Mouse (Mus musculus): ENCODE measurements around the gene Il17rb. TPM values are rescaled to one million over a fixed set of nuclear protein-coding genes. Genes with fewer than 3 reads are reported as not detected.

Gene Il17rb
- total RNA-seq, 2 experiments from 2014 or later, result 1.1 to 1.2 TPM

DNA sequence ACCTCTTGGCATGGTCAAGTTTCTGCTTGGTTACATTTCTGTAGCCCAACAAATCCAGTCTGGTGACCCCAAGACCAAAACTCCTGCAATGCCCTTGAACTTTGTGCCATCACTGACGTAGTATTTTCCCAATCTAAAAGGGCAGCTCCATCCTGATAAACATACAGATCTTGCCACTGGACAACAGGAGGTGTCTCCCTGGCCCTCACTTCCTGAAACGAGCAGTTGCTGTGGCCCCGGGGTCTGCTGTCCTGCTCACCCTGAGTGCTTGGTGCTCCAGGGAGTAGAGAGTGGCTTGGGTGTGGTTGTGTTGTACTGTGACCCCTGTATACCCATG lies 9.3 kb downstream of the Il17rb start:
- DNase-seq (ENCODE audit: low spot score in 2 of 2), result no peak

DNA sequence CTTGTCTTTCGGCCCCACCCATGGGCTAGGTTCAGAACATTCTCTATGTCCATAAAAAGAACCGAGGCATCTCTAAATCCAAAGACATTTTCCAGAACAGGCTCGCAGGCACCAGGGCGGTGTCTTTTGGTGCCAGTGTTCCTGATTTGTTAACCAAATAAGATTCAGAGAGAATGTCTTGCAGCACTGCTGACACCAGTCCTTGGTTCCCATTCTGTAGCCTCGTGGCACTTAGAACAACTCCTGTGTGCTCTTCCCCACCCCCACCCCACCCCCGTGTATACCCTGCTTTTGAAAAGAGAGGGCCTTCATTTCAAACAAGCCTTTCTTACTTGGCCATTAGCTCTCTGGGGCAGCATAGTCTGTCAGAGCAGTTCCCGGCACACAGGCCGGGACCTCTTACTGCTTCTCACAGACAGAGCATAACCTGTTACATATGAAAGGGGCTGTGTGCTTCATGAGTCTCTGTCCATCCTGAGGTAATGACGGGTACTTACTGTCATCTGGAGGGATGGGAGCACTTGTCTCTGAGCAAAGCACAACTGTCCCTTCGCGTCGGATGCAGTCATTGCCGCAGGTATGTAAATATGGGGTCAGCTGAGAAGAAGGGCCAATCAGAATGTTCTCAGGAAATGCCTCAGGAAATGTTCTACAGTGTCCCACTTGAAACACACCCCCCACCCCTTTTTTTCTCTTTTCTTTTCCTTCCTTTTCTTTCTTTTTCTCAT lies 9.8 kb downstream of the Il17rb start:
- Histone ChIP-seq H3K4me3 (no peak overlapping the region), H3K27ac (no peak overlapping the region)
- TF ChIP-seq CTCF (conservative IDR thresholded peaks at IDR 0.05), result no peak
- DNase-seq (ENCODE audit: low spot score in 2 of 2), result no peak

More for the DNA sequence above, 9.3 kb downstream of the Il17rb start:
- no peak for TF ChIP-seq CTCF (conservative IDR thresholded peaks at IDR 0.05)
- H3K4me3 ChIP-seq, result no peak overlapping the region
- no peak overlapping the region for H3K27ac ChIP-seq

DNA sequence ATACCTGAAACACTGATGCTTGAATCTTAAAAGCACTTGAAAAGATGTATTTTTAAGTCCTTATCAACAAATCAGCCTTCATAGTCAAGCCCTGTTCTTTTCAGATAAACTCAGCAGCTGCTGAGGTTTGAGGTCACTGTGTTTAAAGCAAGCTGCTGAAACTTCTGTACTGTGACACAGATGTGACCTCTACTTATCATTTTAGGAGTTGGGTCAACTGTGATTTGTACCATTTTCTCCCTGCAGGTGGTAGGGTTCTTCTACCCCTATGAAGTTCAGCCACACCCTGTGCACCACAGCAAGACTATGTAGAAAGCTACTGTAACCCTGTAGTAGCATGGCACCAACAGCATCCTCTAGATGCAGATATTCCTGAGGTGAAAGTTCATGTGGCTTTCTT lies 11.4 kb downstream of the Il17rb start:
- no peak overlapping the region for H3K27ac ChIP-seq
- no peak for TF ChIP-seq CTCF (conservative IDR thresholded peaks at IDR 0.05)
- DNase-seq (ENCODE audit: low spot score in 2 of 2), result no peak
- H3K4me3 ChIP-seq, result no peak overlapping the region

DNA sequence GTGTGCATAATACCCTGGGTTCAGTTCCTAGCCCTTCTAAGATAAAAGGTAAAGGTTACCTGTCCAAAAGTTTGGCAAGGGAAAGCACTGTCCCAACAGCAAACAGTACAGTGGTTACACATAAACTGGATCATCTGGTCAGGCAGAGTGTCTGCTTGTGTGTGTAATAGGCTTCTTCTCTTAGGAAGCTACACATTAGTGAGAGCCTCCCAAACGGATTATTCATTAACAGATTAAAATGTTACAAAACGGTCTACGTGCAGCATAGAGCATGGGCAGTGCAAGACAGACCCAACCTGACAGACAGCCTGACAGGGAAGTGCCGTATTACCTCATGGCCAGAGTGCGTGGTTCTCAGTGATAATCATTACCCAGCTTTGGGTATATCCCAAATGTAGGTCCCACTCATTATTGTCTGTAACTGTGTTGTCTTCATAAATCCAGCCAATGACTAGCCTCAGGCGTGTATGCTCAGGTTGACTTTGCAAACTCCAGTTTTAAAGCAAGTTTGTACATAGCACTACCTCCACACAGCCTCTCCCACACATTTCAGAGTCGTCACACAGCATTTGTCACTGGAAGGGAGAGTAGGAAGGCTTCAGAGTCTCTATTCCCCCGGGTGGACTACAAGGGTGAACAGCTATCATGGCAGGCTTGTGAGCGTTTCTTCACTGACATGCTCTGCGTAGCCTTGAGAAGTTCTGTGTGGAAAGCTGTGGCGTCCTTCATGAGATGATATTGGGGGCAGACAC lies 12.5 kb downstream of the Il17rb start:
- no peak overlapping the region for H3K4me3 ChIP-seq
- TF ChIP-seq CTCF (conservative IDR thresholded peaks at IDR 0.05), result no peak
- H3K27ac ChIP-seq, result no peak overlapping the region
- DNase-seq (ENCODE audit: low spot score in 2 of 2), result no peak

DNA sequence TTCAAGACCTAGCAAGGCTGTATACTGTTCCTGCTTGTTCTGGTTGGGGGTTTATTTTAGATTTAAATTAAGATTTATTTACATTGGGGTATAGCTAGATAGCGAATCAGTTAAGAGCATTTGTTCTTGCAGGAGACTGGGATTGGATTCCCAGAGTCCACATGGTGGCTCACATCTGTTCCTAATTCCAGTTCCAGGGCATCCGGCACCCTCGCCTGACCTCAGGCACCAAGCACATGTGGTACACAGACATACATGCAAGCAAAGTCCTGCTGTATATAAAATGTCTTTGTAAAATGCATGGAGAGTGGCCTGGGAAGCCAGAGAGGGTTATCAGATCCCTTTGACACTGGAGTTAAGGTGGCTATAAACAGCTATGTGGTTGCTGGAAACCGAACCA lies 13.7 kb downstream of the Il17rb start:
- Histone ChIP-seq H3K27ac (no peak overlapping the region), H3K4me3 (no peak overlapping the region)
- DNase-seq (ENCODE audit: low spot score in 2 of 2), result no peak
- no peak for TF ChIP-seq CTCF (conservative IDR thresholded peaks at IDR 0.05)

DNA sequence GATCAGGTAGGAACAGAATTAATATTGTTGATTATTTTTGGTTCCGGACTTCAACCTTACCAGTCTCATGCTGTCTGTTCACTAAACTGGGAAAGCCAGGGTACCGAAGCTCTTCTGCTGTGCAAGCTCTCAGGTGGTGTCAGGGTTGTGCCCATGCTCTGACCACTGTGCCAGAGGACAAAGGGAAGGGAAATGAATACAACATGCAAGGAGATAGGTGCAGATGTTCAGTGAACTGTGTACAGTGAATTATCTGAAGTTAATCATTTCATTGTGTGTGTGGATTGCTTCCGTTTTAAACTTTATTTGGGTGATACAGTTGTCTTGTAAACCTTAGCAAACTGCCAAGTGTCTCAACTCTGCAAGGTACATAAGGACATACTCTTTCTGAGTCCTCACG lies 20.4 kb downstream of the Il17rb start:
- H3K4me3 ChIP-seq, result no peak overlapping the region
- TF ChIP-seq CTCF (conservative IDR thresholded peaks at IDR 0.05), result no peak
- DNase-seq (ENCODE audit: low spot score in 2 of 2), result no peak
- H3K27ac ChIP-seq, result no peak overlapping the region

DNA sequence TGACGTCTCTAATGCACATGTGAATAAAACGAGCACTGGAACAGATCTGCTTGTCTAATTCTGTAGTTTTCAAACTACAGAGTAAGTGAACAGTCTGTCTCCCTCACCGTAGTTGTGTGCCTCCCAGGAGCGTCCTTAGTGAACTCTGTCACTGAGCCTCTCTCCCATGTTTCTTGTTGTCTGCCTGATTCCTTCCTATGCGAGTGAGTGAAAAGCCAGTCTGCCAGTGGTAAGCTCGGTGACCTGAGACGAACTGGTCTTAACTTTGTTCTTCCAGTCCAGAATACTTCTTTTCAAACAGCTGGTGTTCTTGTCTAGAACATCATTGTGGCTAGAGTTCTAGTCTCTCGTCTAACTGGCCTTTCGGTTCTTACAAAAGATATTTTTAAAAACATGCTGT lies 21.0 kb downstream of the Il17rb start:
- no peak for TF ChIP-seq CTCF (conservative IDR thresholded peaks at IDR 0.05)

DNA sequence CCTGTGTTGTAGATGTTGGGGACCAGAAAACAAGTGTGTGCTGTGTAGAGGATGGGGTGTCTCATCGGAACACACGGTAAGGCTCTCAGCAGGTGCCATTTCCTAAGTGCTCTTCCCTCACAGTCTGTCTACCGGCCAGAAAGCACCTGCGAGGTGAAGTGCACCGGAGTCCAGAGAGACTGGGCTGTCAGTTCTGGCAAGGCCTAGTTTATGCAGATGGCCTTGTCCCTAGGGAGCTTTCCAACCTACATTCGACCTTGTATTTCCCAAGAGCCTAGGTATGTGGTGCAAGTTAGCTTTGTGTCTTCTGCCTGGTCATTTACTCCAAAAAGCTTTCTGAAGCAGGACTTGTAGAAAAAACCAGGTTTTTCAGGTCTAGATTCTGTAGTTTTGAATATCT lies 21.4 kb downstream of the Il17rb start:
- Histone ChIP-seq H3K4me3 (no peak overlapping the region), H3K27ac (no peak overlapping the region)
- no peak for DNase-seq (ENCODE audit: low spot score in 2 of 2)
- no peak for TF ChIP-seq CTCF (conservative IDR thresholded peaks at IDR 0.05)

More for the DNA sequence above, 21.0 kb downstream of the Il17rb start:
- DNase-seq (ENCODE audit: low spot score in 2 of 2), result no peak
- Histone ChIP-seq H3K27ac (no peak overlapping the region), H3K4me3 (no peak overlapping the region)

DNA sequence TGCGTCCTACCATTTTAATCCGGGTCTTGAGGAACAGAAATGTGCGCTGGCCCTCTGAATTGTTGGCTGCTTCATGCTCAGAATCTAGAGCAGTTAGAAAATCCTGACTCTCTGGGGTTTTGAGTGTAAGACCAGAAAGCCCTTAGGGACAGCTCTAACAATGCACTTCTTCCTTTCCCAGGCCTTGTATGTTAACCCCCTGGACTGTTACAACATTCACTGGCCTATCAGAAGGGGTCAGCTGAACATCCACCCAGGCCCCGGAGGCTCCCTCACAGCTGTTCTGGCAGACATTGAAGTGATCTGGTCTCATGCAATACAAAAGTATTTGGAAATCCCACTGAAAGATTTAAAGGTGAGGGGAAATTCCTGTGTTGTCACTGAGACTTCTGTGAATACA lies 22.6 kb downstream of the Il17rb start:
- no peak for DNase-seq (ENCODE audit: low spot score in 2 of 2)
- no peak for TF ChIP-seq CTCF (conservative IDR thresholded peaks at IDR 0.05)
- no peak overlapping the region for H3K27ac ChIP-seq
- H3K4me3 ChIP-seq, result no peak overlapping the region

DNA sequence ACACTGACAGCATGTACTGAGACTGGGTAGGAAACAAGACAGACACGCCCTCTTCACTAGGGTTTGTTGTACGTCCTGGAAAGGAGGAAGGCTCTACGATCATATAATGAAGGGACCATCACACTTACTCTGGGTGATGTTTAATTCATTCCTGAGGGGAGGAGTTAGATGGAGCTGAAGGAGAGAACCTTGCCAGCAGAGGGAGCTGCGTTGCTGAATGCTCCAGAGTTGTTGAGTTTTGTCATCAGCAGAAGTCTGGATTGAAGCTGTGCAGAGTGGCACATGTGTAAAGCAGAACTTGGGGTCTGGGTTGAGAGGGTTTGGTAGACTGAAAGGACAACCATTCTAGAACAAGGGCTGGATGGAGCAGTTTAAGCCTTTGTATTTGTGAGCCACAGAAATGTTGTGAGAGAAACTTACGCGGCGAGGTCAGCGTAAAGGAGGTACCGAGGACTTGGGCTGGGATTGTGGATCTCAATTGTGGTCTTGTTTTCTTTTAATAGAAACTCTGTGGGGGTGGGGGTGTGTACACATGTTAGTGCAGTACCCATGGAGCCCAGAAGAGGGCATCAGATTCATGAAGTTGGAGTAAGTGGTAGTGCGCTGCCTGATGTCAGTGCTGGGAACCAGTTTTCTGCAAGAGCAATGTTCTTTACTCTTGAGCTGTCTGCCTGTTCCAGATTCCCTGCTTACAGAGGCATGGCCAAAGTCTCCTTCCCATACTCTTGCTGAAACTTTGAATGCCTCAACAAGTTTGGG lies 28.1 kb downstream of the Il17rb start:
- H3K4me3 ChIP-seq, result no peak overlapping the region
- no peak for DNase-seq (ENCODE audit: low spot score in 2 of 2)

DNA sequence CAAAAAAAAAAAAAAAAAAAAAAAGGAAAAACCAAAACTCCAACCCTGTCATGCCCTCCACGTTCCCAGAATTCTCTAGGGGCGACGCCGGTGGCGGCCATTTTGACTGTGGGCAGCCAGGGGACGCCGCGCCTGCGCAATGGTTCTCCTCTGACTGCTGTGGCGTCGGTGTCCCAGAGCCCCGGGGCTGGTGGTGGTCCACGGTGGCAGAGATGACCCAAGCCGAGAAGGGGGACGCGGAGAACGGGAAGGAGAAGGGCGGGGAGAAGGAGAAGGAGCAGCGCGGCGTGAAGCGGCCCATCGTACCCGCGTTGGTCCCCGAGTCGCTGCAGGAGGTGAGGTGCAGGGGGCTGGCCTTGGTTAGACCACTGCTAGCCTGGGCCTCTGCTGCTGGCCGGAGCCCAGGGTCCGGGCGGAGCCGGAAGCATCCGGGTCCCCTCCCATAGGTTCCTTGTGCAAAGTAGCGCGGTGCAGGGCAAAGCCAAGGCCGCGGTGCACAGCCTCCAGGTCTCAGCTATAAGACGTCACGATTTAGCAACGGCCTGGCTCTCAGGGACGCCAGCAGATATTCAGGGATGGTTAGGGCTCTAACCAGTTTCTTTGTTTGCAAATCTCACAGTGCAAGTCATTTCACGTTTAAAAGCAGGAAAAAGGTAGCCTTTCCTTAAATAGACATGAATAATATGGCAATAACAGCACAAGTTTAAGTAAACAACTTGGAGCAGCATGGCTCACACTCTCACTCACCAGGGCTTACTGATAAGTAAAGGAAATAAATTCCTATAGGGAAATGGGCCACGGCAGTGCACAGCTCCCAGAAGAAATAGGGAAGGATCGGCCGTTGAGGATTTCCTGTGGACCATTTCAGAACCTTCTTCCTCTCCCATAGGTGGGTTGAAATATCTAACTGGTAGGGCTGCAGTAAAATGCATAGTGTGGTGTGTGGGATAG lies 30.2 kb downstream of the Il17rb start, which contains the start of gene Actr8:
Gene Actr8 (plus strand): TSS at position 84 of the 951 bp plus-strand sequence.
- Histone ChIP-seq H3K4me3 (peak within 1 kb of the TSS; percentile 98), H3K27ac (peak within 1 kb of the TSS; percentile 96)
- DNase-seq (ENCODE audit: low spot score in 2 of 2), result peak; percentile 94 to 95
- TF ChIP-seq CTCF (conservative IDR thresholded peaks at IDR 0.05), result no peak

More for the DNA sequence above, 28.1 kb downstream of the Il17rb start:
- no peak overlapping the region for H3K27ac ChIP-seq
- peak; percentile 61 for TF ChIP-seq CTCF (conservative IDR thresholded peaks at IDR 0.05)

DNA sequence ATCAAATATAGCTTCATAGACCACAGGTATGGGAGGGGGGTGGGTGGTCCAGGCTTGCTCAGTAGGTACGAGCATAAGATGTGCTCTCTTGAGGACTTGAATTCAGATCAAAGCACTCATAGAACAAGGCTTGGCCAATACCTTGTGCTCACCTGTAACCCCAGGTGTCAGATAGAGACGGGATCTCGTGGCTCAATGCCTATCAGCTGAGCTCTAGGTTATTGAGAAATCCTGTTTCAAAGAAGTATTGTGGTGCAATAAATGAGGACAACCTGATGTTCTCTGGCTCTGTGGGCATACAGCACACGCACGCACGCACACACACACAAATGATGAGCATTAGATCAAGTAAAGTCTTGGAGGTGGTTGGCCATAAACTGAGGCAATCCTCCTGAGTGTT lies 31.8 kb downstream of the Il17rb start:
- DNase-seq (ENCODE audit: low spot score in 2 of 2), result no peak
- TF ChIP-seq CTCF (conservative IDR thresholded peaks at IDR 0.05), result no peak
- Histone ChIP-seq H3K4me3 (no peak overlapping the region), H3K27ac (no peak overlapping the region)
